Mouse (Mus musculus) forebrain, embryonic 11.5 days (tissue): ENCODE data around the gene Slc10a7. TPM values are rescaled to one million over a fixed set of nuclear protein-coding genes. Genes with fewer than 3 reads are reported as not detected.
A peak's percentile ranks its signal among the peaks of the same experiment; 100 is the strongest.

ENCODE experiments used
- ATAC-seq: fragments of 200-750 bp; cut with Nextera tagmentation; replicated peaks from 2 replicates; pipeline ENCODE4 v1.8.0; 2017; ENCODE audit warnings: moderate TSS enrichment; ENCODE audit not compliant: low FRiP score
- DNase-seq: peaks from one replicate; pipeline ENCODE4 v3.0.0-alpha.2; 2017; ENCODE audit warnings: low spot score
- H3K27ac ChIP-seq: fragments of 300-500 bp; sonication (generic); 2 replicates; pipeline ENCODE4 v1.5.1; 2014; ENCODE audit warnings: low read depth, low read length
- H3K27me3 ChIP-seq: fragments of 300-500 bp; sonication (generic); 2 replicates; pipeline ENCODE4 v1.6.1; 2014; ENCODE audit warnings: mild to moderate bottlenecking, low read length, mixed read lengths; ENCODE audit not compliant: control insufficient read depth, insufficient read depth
- H3K36me3 ChIP-seq: fragments of 300-500 bp; sonication (generic); 2 replicates; pipeline ENCODE4 v1.6.1; 2014; ENCODE audit warnings: mild to moderate bottlenecking, low read length, moderate library complexity, mixed read lengths; ENCODE audit not compliant: control insufficient read depth, insufficient read depth
- H3K4me1 ChIP-seq: fragments of 300-500 bp; sonication (generic); replicated peaks from 2 replicates; pipeline ENCODE4 v1.6.1; 2014; ENCODE audit warnings: low read length, mixed read lengths; ENCODE audit not compliant: control insufficient read depth, insufficient read depth
- H3K4me2 ChIP-seq: fragments of 300-500 bp; sonication (generic); 2 replicates; pipeline ENCODE4 v1.6.1; 2014; ENCODE audit warnings: low read depth, mild to moderate bottlenecking, low read length, moderate library complexity, mixed read lengths; ENCODE audit not compliant: severe bottlenecking
- H3K4me3 ChIP-seq: fragments of 300-500 bp; sonication (generic); 2 replicates; pipeline ENCODE4 v1.5.1; 2014; ENCODE audit warnings: low read depth, low read length
- H3K9ac ChIP-seq: fragments of 300-500 bp; sonication (generic); 2 replicates; pipeline ENCODE4 v1.6.1; 2014; ENCODE audit warnings: low read length
- H3K9me3 ChIP-seq: fragments of 300-500 bp; sonication (generic); 2 replicates; pipeline ENCODE4 v1.6.1; 2016; ENCODE audit warnings: low read length, mixed read lengths; ENCODE audit not compliant: control insufficient read depth
- WGBS: fragments of 180-500 bp; shearing (Covaris S2); extraction: QIAGEN DNeasy Blood & Tissue Kit; methylation state at CpG from one replicate; pipeline ENCODE4 v1.1.7; 2014; 5-methylcytosine and 5-hydroxymethylcytosine counted together
- polyA plus RNA-seq: library from polyadenylated mRNA; unstranded; fragments of >200 nt; fragmentation: Nextera tagmentation; extraction: Ambion mirVana; gene quantifications from 2 replicates; pipeline ENCODE4 v1.2.1, GENCODE M21; 2014

The Slc10a7 gene
- polyA plus RNA-seq, 1 experiment from 2014 or later = 8.5 TPM

DNA sequence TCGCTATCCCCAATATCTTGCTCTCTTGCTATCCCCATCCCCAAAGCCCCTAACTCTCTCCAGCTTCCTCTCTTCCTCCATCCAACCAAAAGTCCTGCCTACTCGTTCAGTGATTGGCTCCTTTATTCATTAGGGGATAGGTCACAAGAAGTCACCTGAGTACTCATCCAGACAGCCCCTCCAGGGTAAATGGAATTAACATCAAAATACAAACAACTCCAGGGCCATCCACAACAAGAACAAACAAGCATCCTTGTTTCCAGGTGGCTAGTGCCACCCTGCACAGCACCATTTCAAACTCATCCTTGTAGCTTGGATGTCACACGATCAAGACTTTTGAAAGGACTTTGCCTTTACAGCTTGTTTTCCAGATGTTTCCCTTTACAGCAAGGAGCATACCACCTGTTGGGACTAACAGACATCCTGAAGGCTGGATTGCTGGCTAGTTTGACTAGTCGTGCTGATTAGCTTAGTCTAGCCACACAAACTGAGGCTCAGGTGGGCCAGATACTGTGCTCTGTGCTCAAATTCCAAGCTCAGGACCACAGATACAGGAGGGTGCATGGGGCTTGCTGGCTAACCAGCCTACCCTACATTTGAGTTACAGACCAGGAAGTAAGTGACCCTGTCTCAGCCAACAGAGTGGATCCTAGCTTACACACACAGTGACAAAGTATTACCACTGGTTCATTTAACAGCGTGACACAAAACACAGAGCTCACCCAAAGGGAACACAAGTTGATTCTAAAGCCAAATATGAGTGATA lies 75.0 kb downstream of the Slc10a7 start:
- Histone ChIP-seq H3K9me3 (no peaks in the 10 kb centered on the region), H3K27ac (no peak overlapping the region), H3K4me3 (no peak overlapping the region), H3K9ac (no peak overlapping the region), H3K36me3 (no peaks in the 10 kb centered on the region), H3K4me2 (no peak overlapping the region), H3K4me1 (peaks cover 5% of the 10 kb centered on the region), H3K27me3 (no peaks in the 10 kb centered on the region)
- DNase-seq = no peak
- no peak for ATAC-seq
- 72% methylated on average over 5 of the region's 5 CpGs for WGBS

- DNase-seq = no peak
Measured at GRCm38 (mm10) chr8:78584863-78585262, 75.7 kb downstream of the Slc10a7 start.

DNA sequence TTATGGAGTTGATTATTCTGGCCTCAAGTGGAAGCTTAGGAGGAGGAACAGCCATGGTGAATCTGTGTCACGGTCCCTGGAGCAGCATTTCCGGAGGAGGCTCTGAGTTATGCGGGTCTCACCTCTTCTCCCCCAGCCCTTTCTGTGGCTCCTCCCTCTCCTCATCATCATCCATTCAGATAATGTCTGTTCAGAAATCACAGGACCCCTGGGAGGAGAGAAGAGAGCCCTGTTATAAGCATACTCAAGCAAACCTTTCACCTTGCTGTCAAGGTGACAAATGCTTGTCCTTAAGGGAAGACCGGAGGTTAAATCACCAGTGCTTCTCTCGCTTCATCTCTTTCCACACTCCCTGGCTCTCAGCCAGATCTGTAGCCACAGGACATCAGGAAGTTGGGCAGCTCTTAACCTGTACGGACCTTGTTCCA lies 86.3 kb downstream of the Slc10a7 start:
- Histone ChIP-seq H3K9ac (no peak overlapping the region), H3K4me3 (no peak overlapping the region), H3K4me2 (no peak overlapping the region), H3K9me3 (no peaks in the 10 kb centered on the region), H3K4me1 (0 out of 2 replicates have a peak, but pooled peaks cover 2% of the 10 kb centered on the region), H3K27me3 (no peaks in the 10 kb centered on the region), H3K36me3 (no peaks in the 10 kb centered on the region), H3K27ac (no peak overlapping the region)
- ATAC-seq (no peak), DNase-seq (no peak)
- WGBS = 87% methylated on average over 6 of the region's 6 CpGs

More at GRCm38 (mm10) chr8:78584863-78585262, 75.7 kb downstream of the Slc10a7 start:
- no peaks in the 10 kb centered on the region for H3K9me3 ChIP-seq
- H3K4me2 ChIP-seq = no peak overlapping the region
- no peak overlapping the region for H3K4me3 ChIP-seq
- no peak overlapping the region for H3K27ac ChIP-seq
- 63% methylated on average over 3 of the region's 3 CpGs for WGBS
- no peak for ATAC-seq
- no peak overlapping the region for H3K9ac ChIP-seq
- H3K36me3 ChIP-seq = no peaks in the 10 kb centered on the region
- H3K27me3 ChIP-seq = no peaks in the 10 kb centered on the region
- H3K4me1 ChIP-seq = peaks cover 5% of the 10 kb centered on the region

GRCm38 (mm10) chr8:78598237-78598636 lies 89.1 kb downstream of the Slc10a7 start:
- 52% methylated on average over 3 of the region's 3 CpGs for WGBS
- no peaks in the 10 kb centered on the region for H3K27me3 ChIP-seq
- no peaks in the 10 kb centered on the region for H3K9me3 ChIP-seq
- no peak overlapping the region for H3K9ac ChIP-seq
- no peak overlapping the region for H3K4me3 ChIP-seq
- H3K27ac ChIP-seq = no peak overlapping the region
- ATAC-seq (peak; percentile 61; the same call in 1 of the 2 replicates), DNase-seq (peak; percentile 67)
- H3K4me2 ChIP-seq = no peak overlapping the region
- 0 out of 2 replicates have a peak, but pooled peaks cover 2% of the 10 kb centered on the region for H3K4me1 ChIP-seq
- H3K36me3 ChIP-seq = no peaks in the 10 kb centered on the region

DNA sequence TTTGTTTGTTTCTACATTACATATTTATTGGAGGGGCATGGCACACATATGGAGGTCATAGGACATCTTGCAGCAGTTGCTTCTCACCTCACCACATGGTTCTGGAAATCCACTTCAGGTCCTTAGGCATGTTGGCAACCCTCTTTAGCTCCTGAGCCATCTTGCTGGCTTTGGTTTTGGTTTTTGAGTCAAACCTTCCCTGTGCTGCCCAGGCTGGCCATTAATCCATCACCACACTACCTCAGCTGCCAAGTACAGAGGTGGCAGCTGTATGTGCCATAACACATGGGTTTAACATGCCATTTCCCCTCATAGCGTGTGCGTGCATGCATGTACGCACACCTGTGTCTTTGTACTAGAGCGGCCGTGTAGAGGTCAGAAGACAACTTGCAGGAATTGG lies 93.9 kb downstream of the Slc10a7 start:
- no peak overlapping the region for H3K9ac ChIP-seq
- H3K4me3 ChIP-seq = no peak overlapping the region
- H3K4me1 ChIP-seq = 0 out of 2 replicates have a peak, but pooled peaks cover 2% of the 10 kb centered on the region
- WGBS = 98% methylated on average over 5 of the region's 5 CpGs
- no peaks in the 10 kb centered on the region for H3K27me3 ChIP-seq
- H3K9me3 ChIP-seq = no peaks in the 10 kb centered on the region
- no peak for DNase-seq
- no peaks in the 10 kb centered on the region for H3K36me3 ChIP-seq
- no peak overlapping the region for H3K27ac ChIP-seq
- H3K4me2 ChIP-seq = no peak overlapping the region
- ATAC-seq = no peak

GRCm38 (mm10) chr8:78604426-78604825 lies 95.3 kb downstream of the Slc10a7 start:
- Histone ChIP-seq H3K4me3 (no peak overlapping the region), H3K36me3 (no peaks in the 10 kb centered on the region), H3K27ac (no peak overlapping the region), H3K4me2 (no peak overlapping the region), H3K4me1 (no peaks in the 10 kb centered on the region), H3K27me3 (no peaks in the 10 kb centered on the region), H3K9ac (no peak overlapping the region), H3K9me3 (no peaks in the 10 kb centered on the region)
- 92% methylated on average over 9 of the region's 9 CpGs for WGBS
- ATAC-seq = no peak
- no peak for DNase-seq

GRCm38 (mm10) chr8:78609301-78609700 lies 100.2 kb downstream of the Slc10a7 start:
- Histone ChIP-seq H3K9me3 (no peaks in the 10 kb centered on the region), H3K4me3 (no peak overlapping the region), H3K36me3 (no peaks in the 10 kb centered on the region), H3K27ac (no peak overlapping the region), H3K4me2 (no peak overlapping the region), H3K27me3 (no peaks in the 10 kb centered on the region), H3K9ac (no peak overlapping the region), H3K4me1 (no peaks in the 10 kb centered on the region)
- no peak for DNase-seq
- WGBS = 91% methylated on average over 10 of the region's 10 CpGs
- no peak for ATAC-seq

GRCm38 (mm10) chr8:78611019-78611418 lies 101.9 kb downstream of the Slc10a7 start:
- Histone ChIP-seq H3K4me1 (no peaks in the 10 kb centered on the region), H3K4me2 (no peak overlapping the region), H3K4me3 (no peak overlapping the region), H3K36me3 (no peaks in the 10 kb centered on the region), H3K9me3 (no peaks in the 10 kb centered on the region), H3K27me3 (no peaks in the 10 kb centered on the region), H3K9ac (no peak overlapping the region), H3K27ac (no peak overlapping the region)
- WGBS = 89% methylated on average over 6 of the region's 6 CpGs
- DNase-seq = no peak
- ATAC-seq = no peak

- 86% methylated on average over 4 of the region's 4 CpGs for WGBS
- no peaks in the 10 kb centered on the region for H3K9me3 ChIP-seq
- no peaks in the 10 kb centered on the region for H3K4me1 ChIP-seq
- no peaks in the 10 kb centered on the region for H3K36me3 ChIP-seq
- no peak overlapping the region for H3K27ac ChIP-seq
- no peaks in the 10 kb centered on the region for H3K27me3 ChIP-seq
- no peak overlapping the region for H3K9ac ChIP-seq
- DNase-seq (no peak), ATAC-seq (no peak)
- H3K4me3 ChIP-seq = no peak overlapping the region
- H3K4me2 ChIP-seq = no peak overlapping the region
Measured at GRCm38 (mm10) chr8:78622362-78622761, 113.2 kb downstream of the Slc10a7 start.
